Mouse (Mus musculus) neural tube, embryonic 11.5 days (tissue): ENCODE measurements at regions not wholly inside any gene's neighbourhood (a gene's known extent, or its start where the extent isn't known, plus 50 kb on each side); places are given as distances from the start of the nearest gene placed in this dataset.

ENCODE experiments used
- ATAC-seq: fragments of 200-750 bp; cut with Nextera tagmentation; 2 replicates; pipeline ENCODE4 v1.8.0; 2017; ENCODE audit warnings: moderate number of reproducible peaks, mild to moderate bottlenecking, moderate TSS enrichment, moderate library complexity; ENCODE audit not compliant: insufficient read depth, low FRiP score, low TSS enrichment
- DNase-seq: peaks from one replicate; pipeline ENCODE4 v3.0.0-alpha.2; 2015; ENCODE audit warnings: low spot score
- H3K27ac ChIP-seq: fragments of 300-500 bp; sonication (generic); 2 replicates; pipeline ENCODE4 v1.5.1; 2014; ENCODE audit warnings: low read depth, mild to moderate bottlenecking, low read length
- H3K27me3 ChIP-seq: fragments of 300-500 bp; sonication (generic); 2 replicates; pipeline ENCODE4 v1.6.1; 2014; ENCODE audit warnings: mild to moderate bottlenecking, low read length, mixed read lengths; ENCODE audit not compliant: control insufficient read depth, insufficient read depth
- H3K36me3 ChIP-seq: fragments of 300-500 bp; sonication (generic); 2 replicates; pipeline ENCODE4 v1.6.1; 2014; ENCODE audit warnings: mild to moderate bottlenecking, low read length, moderate library complexity, mixed read lengths; ENCODE audit not compliant: control insufficient read depth, insufficient read depth
- H3K4me1 ChIP-seq: fragments of 300-500 bp; sonication (generic); 2 replicates; pipeline ENCODE4 v1.6.1; 2014; ENCODE audit warnings: low read length, mixed read lengths; ENCODE audit not compliant: control insufficient read depth, insufficient read depth
- H3K4me2 ChIP-seq: fragments of 300-500 bp; sonication (generic); 2 replicates; pipeline ENCODE4 v1.6.1; 2014; ENCODE audit warnings: low read depth, mild to moderate bottlenecking, moderate library complexity
- H3K4me3 ChIP-seq: fragments of 300-500 bp; sonication (generic); 2 replicates; pipeline ENCODE4 v1.5.1; 2014; ENCODE audit warnings: low read depth, low read length
- H3K9ac ChIP-seq: fragments of 300-500 bp; sonication (generic); 2 replicates; pipeline ENCODE4 v1.6.1; 2014; ENCODE audit warnings: mild to moderate bottlenecking, low read length
- H3K9me3 ChIP-seq: fragments of 300-500 bp; sonication (generic); 2 replicates; pipeline ENCODE4 v1.6.1; 2016; ENCODE audit warnings: low read length; ENCODE audit not compliant: control insufficient read depth
- WGBS: fragments of 180-500 bp; shearing (Covaris S2); extraction: QIAGEN DNeasy Blood & Tissue Kit; methylation state at CpG from one replicate; pipeline ENCODE4 v1.1.7; 2014; 5-methylcytosine and 5-hydroxymethylcytosine counted together

- H3K36me3 ChIP-seq: no peaks in the 10 kb centered on the region
- no peak overlapping the region for H3K4me3 ChIP-seq
- no peaks in the 10 kb centered on the region for H3K9me3 ChIP-seq
- no peak overlapping the region for H3K4me2 ChIP-seq
- no peaks in the 10 kb centered on the region for H3K4me1 ChIP-seq
- no peak overlapping the region for H3K9ac ChIP-seq
- no peak for ATAC-seq
- no peak overlapping the region for H3K27ac ChIP-seq
- 83% methylated on average over 4 of the region's 4 CpGs for WGBS
- no peaks in the 10 kb centered on the region for H3K27me3 ChIP-seq
- DNase-seq: no peak
Observed at GRCm38 (mm10) chr3:134763264-134763936, 65.4 kb upstream of the Tacr3 start.
